Mouse (Mus musculus) neural tube, embryonic 13.5 days (tissue): ENCODE measurements around the gene Olfr1315-ps1. TPM values are rescaled to one million over a fixed set of nuclear protein-coding genes. Genes with fewer than 3 reads are reported as not detected.

ENCODE experiments used
- ATAC-seq: fragments of 200-750 bp; cut with Nextera tagmentation; 2 replicates; pipeline ENCODE4 v1.8.0; 2017; ENCODE audit warnings: low read depth, mild to moderate bottlenecking, moderate TSS enrichment, moderate library complexity
- H3K27ac ChIP-seq: fragments of 300-500 bp; sonication (generic); replicated peaks from 2 replicates; pipeline ENCODE4 v1.5.1; 2015; ENCODE audit warnings: moderate library complexity, mild to moderate bottlenecking, inconsistent platforms
- H3K27me3 ChIP-seq: fragments of 300-500 bp; sonication (generic); 2 replicates; pipeline ENCODE4 v1.6.1; 2015; ENCODE audit warnings: mild to moderate bottlenecking, inconsistent platforms
- H3K36me3 ChIP-seq: fragments of 300-500 bp; sonication (generic); 2 replicates; pipeline ENCODE4 v1.6.1; 2015; ENCODE audit warnings: mild to moderate bottlenecking, inconsistent platforms
- H3K4me1 ChIP-seq: fragments of 300-500 bp; sonication (generic); replicated peaks from 2 replicates; pipeline ENCODE4 v1.6.1; 2015; ENCODE audit warnings: inconsistent platforms
- H3K4me2 ChIP-seq: fragments of 300-500 bp; sonication (generic); 2 replicates; pipeline ENCODE4 v1.6.1; 2015; ENCODE audit warnings: inconsistent platforms, mild to moderate bottlenecking, moderate library complexity
- H3K4me3 ChIP-seq: fragments of 300-500 bp; sonication (generic); 2 replicates; pipeline ENCODE4 v1.5.1; 2015; ENCODE audit warnings: mild to moderate bottlenecking, inconsistent platforms
- H3K9ac ChIP-seq: fragments of 300-500 bp; sonication (generic); 2 replicates; pipeline ENCODE4 v1.6.1; 2015; ENCODE audit warnings: moderate library complexity, mild to moderate bottlenecking, inconsistent platforms
- H3K9me3 ChIP-seq: fragments of 300-500 bp; sonication (generic); 2 replicates; pipeline ENCODE4 v1.6.1; 2016; ENCODE audit warnings: inconsistent platforms
- WGBS: fragments of 180-500 bp; shearing (Covaris S2); methylation state at CpG from one replicate; pipeline ENCODE4 v1.1.7; 2015; 5-methylcytosine and 5-hydroxymethylcytosine counted together
- polyA plus RNA-seq: library from polyadenylated mRNA; unstranded; fragments of >200 nt; fragmentation: Nextera tagmentation; extraction: Ambion mirVana; gene quantifications from 2 replicates; pipeline ENCODE4 v1.2.1, GENCODE M21; 2015

Olfr1315-ps1 gene
- polyA plus RNA-seq: not detected in 2 replicates

- no peak within 1 kb of the TSS for H3K27ac ChIP-seq
- no peak within 1 kb of the TSS for H3K9ac ChIP-seq
- no peaks in the 10 kb centered on the region for H3K27me3 ChIP-seq
- H3K4me1 ChIP-seq: no peaks in the 10 kb centered on the region
- H3K9me3 ChIP-seq: no peaks in the 10 kb centered on the region
- H3K4me3 ChIP-seq: no peak within 1 kb of the TSS
- WGBS: 76% methylated on average over 1 of the region's 1 CpGs
- no peak for ATAC-seq
- H3K4me2 ChIP-seq: no peak within 1 kb of the TSS
- H3K36me3 ChIP-seq: no peaks in the 10 kb centered on the region
Observed at GRCm38 (mm10) chr2:112115340-112115739, at the start of gene Olfr1315-ps1. Gene Olfr1315-ps1, minus strand, starts transcription at chr2:112115440.

- Histone ChIP-seq H3K4me1 (no peaks in the 10 kb centered on the region), H3K4me3 (no peak within 1 kb of the TSS), H3K9me3 (no peaks in the 10 kb centered on the region), H3K4me2 (no peak within 1 kb of the TSS), H3K36me3 (no peaks in the 10 kb centered on the region), H3K27me3 (no peaks in the 10 kb centered on the region), H3K27ac (no peak within 1 kb of the TSS), H3K9ac (no peak within 1 kb of the TSS)
- no peak for ATAC-seq
Observed at GRCm38 (mm10) chr2:112153898-112154297, 38.7 kb upstream of the Olfr1315-ps1 start, which contains the start of gene Olfr1318. Gene Olfr1318, plus strand, starts transcription at chr2:112154198.

GRCm38 (mm10) chr2:112140029-112140428 lies 24.8 kb upstream of the Olfr1315-ps1 start, which contains the start of gene Olfr1317:
Gene Olfr1317, plus strand, starts transcription at chr2:112140329.
- H3K27me3 ChIP-seq: no peaks in the 10 kb centered on the region
- H3K4me3 ChIP-seq: no peak within 1 kb of the TSS
- ATAC-seq: no peak
- H3K27ac ChIP-seq: no peak within 1 kb of the TSS
- no peak within 1 kb of the TSS for H3K9ac ChIP-seq
- H3K4me1 ChIP-seq: no peaks in the 10 kb centered on the region
- H3K36me3 ChIP-seq: no peaks in the 10 kb centered on the region
- H3K9me3 ChIP-seq: no peaks in the 10 kb centered on the region
- 84% methylated on average over 2 of the region's 2 CpGs for WGBS
- no peak within 1 kb of the TSS for H3K4me2 ChIP-seq

- Histone ChIP-seq H3K27ac (no peak within 1 kb of the TSS), H3K9ac (no peak within 1 kb of the TSS), H3K36me3 (no peaks in the 10 kb centered on the region), H3K4me1 (no peaks in the 10 kb centered on the region), H3K27me3 (no peaks in the 10 kb centered on the region), H3K4me3 (no peak within 1 kb of the TSS), H3K9me3 (no peaks in the 10 kb centered on the region), H3K4me2 (no peak within 1 kb of the TSS)
- 88% methylated on average over 2 of the region's 2 CpGs for WGBS
- ATAC-seq: no peak
Observed at GRCm38 (mm10) chr2:112134877-112135276, 19.6 kb upstream of the Olfr1315-ps1 start, which contains the start of gene Olfr1316. Gene Olfr1316, minus strand, starts transcription at chr2:112134977.

- Histone ChIP-seq H3K4me3 (no peak within 1 kb of the TSS), H3K27me3 (no peaks in the 10 kb centered on the region), H3K9me3 (no peaks in the 10 kb centered on the region), H3K9ac (no peak within 1 kb of the TSS), H3K36me3 (no peaks in the 10 kb centered on the region), H3K27ac (no peak within 1 kb of the TSS), H3K4me1 (no peaks in the 10 kb centered on the region), H3K4me2 (no peak within 1 kb of the TSS)
- ATAC-seq: no peak
Observed at GRCm38 (mm10) chr2:112096681-112097080, 18.6 kb downstream of the Olfr1315-ps1 start, which contains the start of gene Olfr1314. Gene Olfr1314, minus strand, starts transcription at chr2:112096781.

- Histone ChIP-seq H3K9ac (no peak within 1 kb of the TSS), H3K4me2 (no peak within 1 kb of the TSS), H3K4me1 (no peaks in the 10 kb centered on the region), H3K36me3 (no peaks in the 10 kb centered on the region), H3K27ac (no peak within 1 kb of the TSS), H3K4me3 (no peak within 1 kb of the TSS), H3K27me3 (no peaks in the 10 kb centered on the region), H3K9me3 (no peaks in the 10 kb centered on the region)
- no peak for ATAC-seq
Observed at GRCm38 (mm10) chr2:112077743-112078142, 37.5 kb downstream of the Olfr1315-ps1 start, which contains the start of gene Olfr1313. Gene Olfr1313, minus strand, starts transcription at chr2:112077843.

Other genes starting within 250 kb of the Olfr1315-ps1 start
- not detected in 2 replicates for gene Olfr1305, start 238.3 kb downstream of the Olfr1315-ps1 start, polyA plus RNA-seq
- gene Olfr1306, start 199.2 kb downstream of the Olfr1315-ps1 start, polyA plus RNA-seq: not detected in 2 replicates
- gene Olfr1307, start 166.0 kb downstream of the Olfr1315-ps1 start, polyA plus RNA-seq: 0.01 TPM in 1 of 2 replicates, not detected in the other
- gene Olfr1308, start 150.5 kb downstream of the Olfr1315-ps1 start, polyA plus RNA-seq: not detected in 2 replicates
- gene Olfr1309, start 125.2 kb downstream of the Olfr1315-ps1 start, polyA plus RNA-seq: not detected in 2 replicates
- not detected in 2 replicates for gene Olfr1310, start 102.7 kb downstream of the Olfr1315-ps1 start, polyA plus RNA-seq
- gene Olfr1311, start 91.0 kb downstream of the Olfr1315-ps1 start, polyA plus RNA-seq: not detected in 2 replicates
- not detected in 2 replicates for gene Olfr1312, start 65.2 kb downstream of the Olfr1315-ps1 start, polyA plus RNA-seq
- not detected in 2 replicates for gene Olfr1313, start 37.6 kb downstream of the Olfr1315-ps1 start, polyA plus RNA-seq
- gene Olfr1314, start 18.7 kb downstream of the Olfr1315-ps1 start, polyA plus RNA-seq: not detected in 2 replicates
- gene Olfr1316, start 19.5 kb upstream of the Olfr1315-ps1 start, polyA plus RNA-seq: not detected in 2 replicates
- gene Olfr1317, start 24.9 kb upstream of the Olfr1315-ps1 start, polyA plus RNA-seq: not detected in 2 replicates
- 0.06 TPM in 1 of 2 replicates, not detected in the other for gene Olfr1318, start 38.8 kb upstream of the Olfr1315-ps1 start, polyA plus RNA-seq
- 18.5 and 21.7 TPM in 2 replicates for gene Lpcat4, start 124.0 kb upstream of the Olfr1315-ps1 start, polyA plus RNA-seq
- 0.11 TPM in 1 of 2 replicates, not detected in the other for gene Nutm1, start 143.9 kb upstream of the Olfr1315-ps1 start, polyA plus RNA-seq
- gene Nop10, start 146.5 kb upstream of the Olfr1315-ps1 start, polyA plus RNA-seq: 163 and 172 TPM in 2 replicates
- gene Slc12a6, start 150.4 kb upstream of the Olfr1315-ps1 start, polyA plus RNA-seq: 13.6 and 15.0 TPM in 2 replicates
- not detected in 2 replicates for gene Gm21985, start 150.9 kb upstream of the Olfr1315-ps1 start, polyA plus RNA-seq